Mouse (Mus musculus) erythroblast, embryonic 14.5 days (primary cell): Measurements from ENCODE around the gene Pik3r5.

ENCODE experiments used
- GATA1 ChIP-seq: IDR thresholded peaks from 2 replicates; pipeline ENCODE4 v1.6.1; 2012; ENCODE audit warnings: low read length, inconsistent platforms, mixed read lengths
- TAL1 ChIP-seq: IDR thresholded peaks from 3 replicates; pipeline ENCODE4 v1.6.1; 2012; ENCODE audit warnings: low read length, inconsistent platforms, mixed read lengths

- no peak for TF ChIP-seq GATA1
- TF ChIP-seq TAL1: no peak
Observed at GRCm38 (mm10) chr11:68395546-68395945, 36.4 kb upstream of the Pik3r5 start.
